Mouse (Mus musculus) hindbrain, embryonic 16.5 days (tissue): ENCODE measurements at regions not wholly inside any gene's neighbourhood (a gene's known extent, or its start where the extent isn't known, plus 50 kb on each side); places are given as distances from the start of the nearest gene placed in this dataset.

Source experiments
- ATAC-seq: fragments of 200-750 bp; cut with Nextera tagmentation; 2 replicates; pipeline ENCODE4 v1.8.0; 2017; ENCODE audit warnings: moderate TSS enrichment, moderate library complexity
- H3K27ac ChIP-seq: fragments of 300-500 bp; sonication (generic); 2 replicates; pipeline ENCODE4 v1.5.1; 2014; ENCODE audit warnings: low read depth, mild to moderate bottlenecking, control low read depth, low read length, moderate library complexity
- H3K27me3 ChIP-seq: fragments of 300-500 bp; sonication (generic); replicated peaks from 2 replicates; pipeline ENCODE4 v1.6.1; 2014; ENCODE audit warnings: low read length; ENCODE audit not compliant: control insufficient read depth, insufficient read depth
- H3K36me3 ChIP-seq: fragments of 300-500 bp; sonication (generic); 2 replicates; pipeline ENCODE4 v1.6.1; 2014; ENCODE audit warnings: mild to moderate bottlenecking, low read length, moderate library complexity, mixed read lengths; ENCODE audit not compliant: control insufficient read depth, insufficient read depth
- H3K4me1 ChIP-seq: fragments of 300-500 bp; sonication (generic); 2 replicates; pipeline ENCODE4 v1.6.1; 2014; ENCODE audit warnings: low read depth, low read length; ENCODE audit not compliant: control insufficient read depth, insufficient read depth
- H3K4me2 ChIP-seq: fragments of 300-500 bp; sonication (generic); 2 replicates; pipeline ENCODE4 v1.6.1; 2014; ENCODE audit warnings: mild to moderate bottlenecking, low read length, control low read depth, moderate library complexity
- H3K4me3 ChIP-seq: fragments of 300-500 bp; sonication (generic); 2 replicates; pipeline ENCODE4 v1.5.1; 2014; ENCODE audit warnings: mild to moderate bottlenecking, low read length, control low read depth, moderate library complexity
- H3K9ac ChIP-seq: fragments of 300-500 bp; sonication (generic); 2 replicates; pipeline ENCODE4 v1.6.1; 2014; ENCODE audit warnings: low read depth, mild to moderate bottlenecking, control low read depth, low read length, moderate library complexity
- H3K9me3 ChIP-seq: fragments of 300-500 bp; sonication (generic); 2 replicates; pipeline ENCODE4 v1.6.1; 2014; ENCODE audit warnings: mild to moderate bottlenecking, low read length, moderate library complexity; ENCODE audit not compliant: control insufficient read depth
- WGBS: fragments of 180-500 bp; shearing (Covaris S2); extraction: QIAGEN DNeasy Blood & Tissue Kit; methylation state at CpG from one replicate; pipeline ENCODE4 v1.1.7; 2014; 5-methylcytosine and 5-hydroxymethylcytosine counted together

DNA sequence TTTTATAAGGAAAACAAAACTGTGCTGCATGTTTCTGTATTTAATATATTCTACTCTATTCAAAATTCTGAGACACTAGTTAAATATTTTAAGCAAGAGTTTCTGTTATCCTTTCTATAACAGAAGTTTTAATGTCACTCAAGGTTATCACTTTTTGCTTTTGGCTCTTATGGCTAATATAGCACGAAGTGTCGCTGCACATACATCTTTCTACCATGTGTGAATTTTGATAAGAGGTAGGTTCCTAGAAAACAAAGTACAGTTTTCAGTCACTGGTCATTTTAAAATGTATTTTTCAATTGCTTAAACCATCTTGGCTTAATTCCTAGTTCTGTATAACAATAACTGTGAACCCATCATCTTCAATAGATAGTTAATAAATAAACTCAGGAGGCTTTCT lies 129.1 kb upstream of the B430305J03Rik start:
- WGBS: 95% methylated on average over 2 of the region's 2 CpGs
- no peak overlapping the region for H3K9ac ChIP-seq
- no peak for ATAC-seq

GRCm38 (mm10) chr3:61486808-61487389 lies 121.1 kb upstream of the B430305J03Rik start:
- Histone ChIP-seq H3K9me3 (no peaks in the 10 kb centered on the region), H3K4me1 (no peaks in the 10 kb centered on the region), H3K9ac (no peak overlapping the region), H3K27ac (no peak overlapping the region), H3K4me2 (no peak overlapping the region), H3K4me3 (no peak overlapping the region), H3K36me3 (no peaks in the 10 kb centered on the region), H3K27me3 (no peaks in the 10 kb centered on the region)
- ATAC-seq: peak; percentile 42; the same call in 1 of the 2 replicates
- 53% methylated on average over 5 of the region's 5 CpGs for WGBS

More for the DNA sequence above, 129.1 kb upstream of the B430305J03Rik start:
- Histone ChIP-seq H3K4me2 (no peak overlapping the region), H3K4me1 (no peaks in the 10 kb centered on the region), H3K36me3 (no peaks in the 10 kb centered on the region), H3K9me3 (no peaks in the 10 kb centered on the region), H3K27me3 (no peaks in the 10 kb centered on the region), H3K4me3 (no peak overlapping the region), H3K27ac (no peak overlapping the region)

GRCm38 (mm10) chr3:61478861-61479584 lies 113.3 kb upstream of the B430305J03Rik start:
- H3K4me2 ChIP-seq: no peak overlapping the region
- H3K36me3 ChIP-seq: no peaks in the 10 kb centered on the region
- H3K4me1 ChIP-seq: no peaks in the 10 kb centered on the region
- no peak overlapping the region for H3K27ac ChIP-seq
- WGBS: 61% methylated on average over 3 of the region's 3 CpGs
- no peak for ATAC-seq
- no peak overlapping the region for H3K9ac ChIP-seq
- H3K27me3 ChIP-seq: no peaks in the 10 kb centered on the region
- H3K4me3 ChIP-seq: no peak overlapping the region
- H3K9me3 ChIP-seq: no peaks in the 10 kb centered on the region

GRCm38 (mm10) chr3:61475018-61475417 lies 109.3 kb upstream of the B430305J03Rik start:
- Histone ChIP-seq H3K9me3 (no peaks in the 10 kb centered on the region), H3K27me3 (no peaks in the 10 kb centered on the region), H3K9ac (no peak overlapping the region), H3K27ac (no peak overlapping the region), H3K4me1 (no peaks in the 10 kb centered on the region), H3K36me3 (no peaks in the 10 kb centered on the region), H3K4me3 (no peak overlapping the region), H3K4me2 (no peak overlapping the region)
- WGBS: 68% methylated on average over 2 of the region's 2 CpGs
- ATAC-seq: no peak

DNA sequence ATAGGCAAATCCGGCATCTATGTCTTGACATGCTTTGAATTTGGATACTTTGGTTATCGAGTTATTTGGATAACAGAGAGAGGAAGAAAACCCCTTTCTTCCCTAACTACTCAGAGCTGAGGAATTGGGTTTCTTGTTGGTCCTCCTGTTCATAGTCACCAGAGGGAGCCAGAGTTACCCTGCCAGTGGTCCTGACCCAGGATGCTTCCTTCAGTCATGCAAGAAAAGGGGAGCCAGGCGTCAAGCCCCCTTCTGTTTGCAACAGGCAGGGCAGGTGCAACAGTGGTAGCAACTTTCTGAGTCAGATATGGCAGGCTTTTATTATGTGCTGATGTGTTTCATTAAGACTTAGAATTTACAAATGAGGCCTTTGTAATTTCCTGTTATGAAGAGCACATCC lies 101.4 kb upstream of the B430305J03Rik start:
- H3K9me3 ChIP-seq: no peaks in the 10 kb centered on the region
- no peak overlapping the region for H3K9ac ChIP-seq
- WGBS: 45% methylated on average over 3 of the region's 3 CpGs
- H3K4me1 ChIP-seq: no peaks in the 10 kb centered on the region
- H3K27me3 ChIP-seq: no peaks in the 10 kb centered on the region
- no peak overlapping the region for H3K4me2 ChIP-seq
- H3K4me3 ChIP-seq: no peak overlapping the region
- no peak overlapping the region for H3K27ac ChIP-seq
- peak; percentile 37; the same call in 1 of the 2 replicates for ATAC-seq
- H3K36me3 ChIP-seq: no peaks in the 10 kb centered on the region

- H3K4me2 ChIP-seq: no peak overlapping the region
- H3K27me3 ChIP-seq: no peaks in the 10 kb centered on the region
- no peak overlapping the region for H3K9ac ChIP-seq
- no peak for ATAC-seq
- no peaks in the 10 kb centered on the region for H3K4me1 ChIP-seq
- WGBS: 87% methylated on average over 2 of the region's 2 CpGs
- no peak overlapping the region for H3K4me3 ChIP-seq
- no peak overlapping the region for H3K27ac ChIP-seq
- H3K9me3 ChIP-seq: no peaks in the 10 kb centered on the region
- no peaks in the 10 kb centered on the region for H3K36me3 ChIP-seq
These were observed 100.9 kb upstream of the B430305J03Rik start for GRCm38 (mm10) chr3:61466641-61467040.

GRCm38 (mm10) chr3:61460076-61460475 lies 94.3 kb upstream of the B430305J03Rik start:
- H3K9me3 ChIP-seq: no peaks in the 10 kb centered on the region
- ATAC-seq: no peak
- H3K4me3 ChIP-seq: no peak overlapping the region
- no peak overlapping the region for H3K9ac ChIP-seq
- no peak overlapping the region for H3K4me2 ChIP-seq
- no peaks in the 10 kb centered on the region for H3K27me3 ChIP-seq
- H3K4me1 ChIP-seq: no peaks in the 10 kb centered on the region
- H3K36me3 ChIP-seq: no peaks in the 10 kb centered on the region
- H3K27ac ChIP-seq: no peak overlapping the region

DNA sequence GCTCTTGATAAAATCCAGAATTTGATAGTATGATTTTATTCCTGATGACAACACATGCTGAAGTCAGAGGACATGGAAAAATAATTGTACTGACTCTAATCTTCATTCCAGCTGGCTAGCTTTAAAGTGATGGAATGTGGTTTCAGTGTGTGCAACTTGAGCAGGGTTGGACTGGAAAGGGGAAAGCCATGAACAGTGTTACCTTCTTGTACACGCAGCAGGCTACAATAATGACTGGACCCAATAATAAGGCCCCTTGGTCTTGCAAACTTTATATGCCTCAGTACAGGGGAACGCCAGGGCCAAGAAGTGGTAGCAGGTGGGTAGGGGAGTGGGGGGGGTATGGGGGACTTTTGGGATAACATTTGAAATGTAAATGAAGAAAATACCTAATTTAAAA lies 90.8 kb upstream of the B430305J03Rik start:
- Histone ChIP-seq H3K4me1 (no peaks in the 10 kb centered on the region), H3K27ac (no peak overlapping the region), H3K9me3 (no peaks in the 10 kb centered on the region), H3K9ac (no peak overlapping the region), H3K36me3 (no peaks in the 10 kb centered on the region), H3K27me3 (no peaks in the 10 kb centered on the region), H3K4me2 (no peak overlapping the region), H3K4me3 (no peak overlapping the region)
- WGBS: 90% methylated on average over 2 of the region's 2 CpGs
- ATAC-seq: no peak

- H3K4me3 ChIP-seq: no peak overlapping the region
- H3K9me3 ChIP-seq: no peaks in the 10 kb centered on the region
- ATAC-seq: no peak
- H3K27ac ChIP-seq: no peak overlapping the region
- no peaks in the 10 kb centered on the region for H3K36me3 ChIP-seq
- no peak overlapping the region for H3K4me2 ChIP-seq
- no peak overlapping the region for H3K9ac ChIP-seq
- 90% methylated on average over 2 of the region's 2 CpGs for WGBS
- H3K27me3 ChIP-seq: no peaks in the 10 kb centered on the region
- no peaks in the 10 kb centered on the region for H3K4me1 ChIP-seq
These were observed 76.4 kb upstream of the B430305J03Rik start for GRCm38 (mm10) chr3:61442000-61442739.
